ENCODE assay signal across 15 mouse cellular contexts in the genomic region with DNA sequence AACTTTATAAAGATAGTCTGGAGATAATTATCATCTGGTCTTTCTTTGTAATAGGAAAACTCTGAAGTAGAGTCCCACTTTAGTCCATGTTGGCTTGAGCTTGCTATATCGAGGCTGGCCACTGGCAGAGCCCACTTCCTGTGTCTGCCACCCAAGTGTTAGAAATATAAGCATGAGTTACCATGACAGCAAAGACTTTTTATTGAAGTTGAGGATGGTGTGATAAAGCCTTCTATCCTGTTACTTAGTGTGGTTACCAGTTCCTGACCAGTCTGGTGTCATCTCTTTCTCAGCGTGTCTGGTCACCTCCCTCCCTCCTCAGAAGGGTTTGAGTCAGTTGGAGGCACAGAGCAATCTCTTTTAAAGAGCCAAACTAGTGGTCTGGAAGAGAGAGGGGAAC.
"Had no signal": no experiment of that assay in that cellular context is flagged by ENCODE, and none has a peak within 500 bp of the region (broad histone marks: within the 10 kb centered on the region; RNA-seq: fewer than 3 reads in every experiment).

No protein-coding gene starts in this region.

- DNase-seq: kidney, adult 18-20 months; kidney, postnatal 10 days; kidney, postnatal 4 days; lung, embryonic 14.5 days; lung, postnatal 10 days; midbrain, embryonic 14.5 days; retina, postnatal 1 day; right cerebral cortex, postnatal 14 days had no signal

- H3K27ac ChIP-seq: left cerebral cortex, adult 2 months; limb, embryonic 10.5 days; liver, embryonic 15.5 days; macrophage; midbrain, embryonic 10.5 days; neural tube, embryonic 13.5 days; stomach, postnatal 0 days had no signal

- H3K4me3 ChIP-seq: left cerebral cortex, adult 2 months; limb, embryonic 10.5 days; liver, embryonic 15.5 days; midbrain, embryonic 10.5 days; neural tube, embryonic 13.5 days had no signal

- H3K36me3 ChIP-seq: liver, embryonic 15.5 days had no signal

- H3K9ac ChIP-seq: liver, embryonic 15.5 days; lung, embryonic 14.5 days; neural tube, embryonic 13.5 days had no signal

- H3K4me1 ChIP-seq: liver, embryonic 15.5 days; midbrain, embryonic 10.5 days had no signal

- H3K27me3 ChIP-seq: liver, embryonic 15.5 days; neural tube, embryonic 13.5 days had no signal
